Mouse (Mus musculus): ENCODE data around the gene Trim2.

The Trim2 gene

DNA sequence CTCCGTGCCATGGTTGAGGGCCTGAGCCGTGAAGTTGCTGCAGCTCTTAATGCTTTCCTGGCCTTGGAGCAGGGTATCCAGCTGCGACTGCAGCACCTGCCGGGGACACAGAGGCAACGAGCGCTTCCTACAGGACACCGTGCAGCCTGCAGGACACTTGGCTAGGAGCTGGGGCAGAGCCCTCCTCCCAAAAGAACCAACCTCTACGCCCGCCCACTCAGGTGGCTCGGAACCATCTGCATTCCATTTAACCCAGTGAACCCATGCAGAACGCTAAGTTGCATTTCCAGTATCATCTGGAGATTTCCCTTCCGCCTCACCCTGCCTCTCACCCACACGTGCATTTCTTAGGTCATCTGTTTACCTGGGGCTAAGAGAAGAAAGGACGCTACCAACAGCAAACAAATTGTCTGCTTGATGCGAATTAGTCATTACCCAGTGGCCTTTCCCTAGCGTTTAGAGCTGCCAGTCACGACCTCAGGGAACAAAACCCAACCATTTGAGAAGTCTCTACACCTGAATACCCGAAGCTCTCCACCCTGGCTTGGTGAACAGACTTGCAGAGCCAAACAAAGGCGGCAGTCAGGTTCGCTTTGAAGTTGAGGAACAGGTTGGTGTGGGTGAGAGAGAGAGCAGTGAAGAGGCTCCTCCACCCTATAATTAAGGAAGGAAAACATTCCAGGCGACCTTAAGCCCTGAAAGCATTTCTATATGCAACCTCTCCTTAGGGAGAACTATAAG lies 115.4 kb downstream of the Trim2 start:
- DNase-seq (ENCODE audit: low read depth, low spot score), result no peak

DNA sequence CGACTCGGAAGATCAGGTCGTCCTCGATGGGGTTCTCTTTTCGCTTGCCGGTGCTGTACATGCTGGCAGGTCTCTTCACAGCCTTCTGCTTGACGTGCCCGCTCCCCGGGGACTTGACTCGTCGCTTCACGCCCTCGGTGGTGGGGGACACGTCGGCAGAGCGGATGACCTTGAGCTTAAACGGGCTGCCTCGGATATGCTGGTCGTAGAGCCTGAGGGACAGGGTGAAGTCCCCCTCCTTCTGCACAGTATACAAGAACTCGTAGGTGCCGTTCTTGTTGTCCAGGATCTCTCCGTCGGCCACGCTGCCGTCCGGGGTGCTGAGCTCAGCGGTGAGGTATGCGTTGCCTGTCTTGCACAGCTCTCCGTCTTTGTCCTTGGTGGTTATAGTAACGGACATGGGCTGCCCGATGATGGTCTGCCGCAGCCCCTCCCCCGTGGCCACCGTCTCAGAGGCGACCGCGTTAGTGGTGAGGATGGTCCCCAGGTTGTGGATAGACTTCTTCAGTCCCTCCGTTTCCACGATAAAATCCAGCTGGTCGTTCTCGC lies 116.1 kb downstream of the Trim2 start:
- DNase-seq (ENCODE audit: low read depth, low spot score), result no peak

DNA sequence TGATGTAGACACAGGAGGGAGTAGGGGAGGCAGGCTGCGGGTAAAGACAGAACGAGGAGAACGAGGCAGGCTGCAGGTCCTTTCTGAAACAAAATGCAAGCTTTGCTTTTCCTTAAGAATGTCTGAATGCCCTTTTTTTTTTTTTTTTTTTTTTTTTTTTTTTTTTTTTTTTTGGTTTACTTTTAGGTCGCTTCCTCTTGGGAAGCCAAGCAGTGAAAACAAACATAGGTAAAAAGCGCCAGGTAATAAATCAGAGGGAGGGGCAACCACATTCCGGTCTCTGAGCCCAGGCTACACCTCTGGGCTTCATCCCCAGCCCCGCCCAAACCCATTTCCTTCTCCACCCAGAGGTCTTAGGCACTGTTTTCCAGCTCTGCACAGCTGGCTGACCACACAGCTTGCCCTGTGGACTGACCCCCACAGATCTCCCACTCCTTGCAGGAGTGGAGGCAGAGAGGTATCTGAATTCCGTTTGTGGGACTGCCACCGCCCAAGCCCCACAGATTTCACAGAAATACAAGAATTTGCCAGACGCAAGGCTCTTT lies 117.0 kb downstream of the Trim2 start:
- DNase-seq (ENCODE audit: low read depth, low spot score), result no peak

DNA sequence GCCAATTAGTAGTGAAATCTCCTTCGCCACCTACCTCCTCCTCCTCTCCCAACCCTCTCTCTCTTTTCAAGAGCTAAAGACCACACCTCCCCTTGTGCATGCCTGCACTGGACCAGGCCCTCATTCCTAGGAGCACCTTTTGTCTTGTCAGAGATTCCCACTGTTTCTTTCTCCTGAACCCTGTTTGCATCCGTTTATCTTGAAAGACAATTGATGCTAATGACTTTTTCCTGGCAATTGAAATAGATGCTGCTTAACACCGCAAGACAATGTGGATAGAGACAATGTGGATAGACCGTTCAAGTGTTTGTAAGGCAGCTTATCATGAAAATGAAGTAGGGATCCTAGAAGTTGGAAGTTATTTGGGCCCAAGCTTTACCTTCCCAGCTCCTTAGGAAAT lies 125.0 kb downstream of the Trim2 start:
- no peak for DNase-seq (ENCODE audit: low read depth, low spot score)

DNA sequence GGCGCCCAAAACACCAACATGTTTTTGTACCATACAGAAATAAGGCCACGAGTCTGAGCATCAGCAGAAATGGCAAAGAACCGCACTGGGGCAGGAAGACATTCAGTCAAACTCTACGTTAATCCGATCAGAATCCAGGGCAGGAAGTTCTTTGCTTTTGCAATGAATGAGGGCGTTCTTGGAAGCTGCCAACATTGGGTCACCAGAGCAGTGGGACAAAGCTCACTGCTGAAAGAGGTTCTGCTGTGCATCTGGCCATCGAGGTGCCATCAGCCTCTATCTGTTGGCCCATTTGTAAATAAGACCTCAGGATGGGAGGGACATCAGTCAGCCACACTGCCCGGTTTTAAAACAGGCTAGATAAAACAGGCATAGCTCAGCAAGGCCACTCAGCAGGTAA lies 125.6 kb downstream of the Trim2 start:
- no peak for DNase-seq (ENCODE audit: low read depth, low spot score)

DNA sequence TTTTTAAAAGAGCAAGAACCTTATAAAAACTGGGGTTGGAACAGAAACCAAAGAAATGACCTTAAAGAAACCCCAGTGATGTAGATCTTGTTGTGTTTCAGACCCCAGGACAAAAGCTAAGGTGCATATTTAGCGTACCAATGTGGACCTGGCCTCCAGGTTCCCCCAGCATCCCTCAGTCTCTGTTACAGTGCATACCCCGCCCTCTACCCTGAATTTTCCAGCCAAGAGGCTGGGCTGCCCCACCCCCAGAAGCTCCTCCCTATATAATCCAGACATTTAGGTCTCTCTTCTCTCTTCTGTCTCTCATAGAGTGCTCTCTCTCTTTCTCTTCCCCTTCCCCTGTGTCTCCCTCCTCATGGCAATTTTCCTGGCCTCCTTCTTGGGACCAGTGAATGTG lies 126.4 kb downstream of the Trim2 start:
- DNase-seq (ENCODE audit: low read depth, low spot score), result no peak

DNA sequence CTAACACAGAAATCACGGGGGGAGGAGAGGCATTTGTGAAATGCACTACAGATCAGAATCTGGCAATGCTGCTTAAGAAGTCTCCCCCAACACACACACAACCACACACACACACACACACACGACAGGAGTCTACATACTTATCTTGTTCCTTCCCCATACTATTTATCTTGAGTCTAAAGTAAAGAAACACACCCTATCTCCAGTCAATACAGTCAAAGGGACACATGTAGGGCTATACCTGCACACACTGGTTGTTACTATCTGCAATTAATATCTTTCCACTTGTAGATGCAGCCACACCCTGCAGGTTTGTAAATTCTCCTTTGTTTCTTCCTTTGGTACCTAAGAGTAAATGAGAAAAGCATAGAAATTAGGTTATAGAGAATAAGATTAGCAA lies 128.8 kb downstream of the Trim2 start:
- DNase-seq (ENCODE audit: low read depth, low spot score), result no peak

DNA sequence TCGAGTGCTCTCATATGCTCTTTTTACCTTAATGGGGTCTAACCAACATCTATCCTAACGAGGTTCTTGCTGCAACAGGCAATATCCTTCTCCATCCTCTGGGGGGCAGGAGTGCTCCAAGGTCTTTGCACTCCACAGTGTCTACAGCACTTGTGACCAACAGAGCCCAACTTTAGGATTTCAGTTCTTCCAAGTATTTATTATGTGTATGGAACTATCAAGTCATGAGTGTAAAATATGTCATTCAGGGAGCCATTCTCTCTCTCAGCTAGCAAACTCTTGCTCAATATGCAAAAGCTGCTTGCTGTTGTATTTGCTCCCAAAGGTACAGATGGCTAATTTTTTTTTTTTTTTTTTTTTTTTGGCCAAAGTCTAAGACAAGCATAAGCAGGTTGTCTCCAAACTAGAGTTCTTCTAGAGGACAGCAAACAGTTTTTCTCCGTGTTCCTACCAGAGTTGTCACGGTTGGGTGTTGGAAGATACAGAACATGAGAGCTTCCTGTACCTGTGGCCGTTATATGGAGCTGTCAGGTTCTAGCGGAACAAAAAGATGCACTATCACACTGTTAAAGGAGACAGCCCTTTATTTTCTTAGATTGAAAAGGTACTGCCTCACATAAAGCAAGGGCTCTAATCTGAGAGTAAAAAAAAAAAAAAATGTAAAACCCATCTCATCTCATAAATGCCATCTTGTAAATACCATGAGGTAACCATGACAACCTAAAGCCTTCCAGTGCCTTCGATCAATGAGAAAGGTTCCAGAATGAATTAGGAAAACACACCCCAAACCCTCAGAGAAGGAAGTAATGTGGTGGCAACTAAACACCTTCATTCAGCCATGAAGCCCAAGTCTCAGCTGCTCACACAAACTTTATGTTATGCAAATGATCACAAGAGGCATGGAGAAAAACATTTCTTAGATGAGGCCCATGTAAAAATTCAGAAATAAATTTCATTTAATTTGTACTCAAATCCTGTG lies 131.1 kb downstream of the Trim2 start:
- peak; percentile 53 for DNase-seq (ENCODE audit: low read depth, low spot score)

DNA sequence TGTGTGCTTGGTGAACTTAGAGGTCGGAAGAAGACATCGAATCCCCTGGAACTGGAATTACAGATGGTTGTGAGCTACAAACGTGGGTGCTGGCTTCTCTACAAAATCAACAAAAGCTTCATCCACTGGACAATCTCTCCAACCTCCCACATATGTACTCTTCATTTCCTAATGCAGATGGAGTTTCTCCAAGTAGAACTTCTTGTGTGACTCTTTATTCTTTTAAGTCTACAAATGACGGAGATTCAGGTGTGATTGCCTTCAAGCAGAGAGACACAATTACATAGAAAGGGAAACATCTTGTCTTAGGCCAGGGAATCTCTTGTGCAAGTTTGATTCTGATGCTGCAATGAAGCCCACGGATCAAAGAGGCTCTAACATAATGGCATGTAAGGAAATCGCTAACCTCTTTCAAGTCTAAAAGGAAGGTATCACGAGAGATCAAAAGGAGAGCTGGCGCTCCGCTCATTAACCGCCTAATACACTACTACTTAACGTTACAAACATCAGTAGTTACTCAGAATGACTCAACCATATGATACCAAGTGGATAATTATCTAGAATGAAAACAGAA lies 133.0 kb downstream of the Trim2 start, which contains the start of gene Gm6525:
TSS of gene Gm6525 (plus strand) at position 524 of the 574 bp plus-strand sequence.
- no peak for DNase-seq (ENCODE audit: low read depth, low spot score)

DNA sequence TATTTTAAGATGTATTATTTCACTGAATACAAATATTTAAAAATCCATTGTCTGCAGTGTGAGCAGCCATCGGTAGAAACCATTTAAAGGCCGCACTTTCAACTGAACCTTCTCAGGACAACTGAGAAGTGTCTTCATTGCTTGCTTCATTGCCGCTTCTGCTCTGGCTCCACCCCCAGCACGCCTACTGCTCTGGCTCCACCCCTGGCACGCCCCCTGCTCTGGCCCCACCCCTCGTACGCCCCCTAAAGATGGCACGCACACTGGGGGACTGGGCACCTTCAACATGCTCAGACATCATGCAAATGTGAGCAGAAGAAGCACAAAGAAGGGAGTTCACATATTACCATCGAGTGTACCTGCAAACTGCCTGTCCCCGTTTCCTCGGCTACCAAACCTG lies 134.3 kb downstream of the Trim2 start:
- DNase-seq (ENCODE audit: low read depth, low spot score), result no peak

DNA sequence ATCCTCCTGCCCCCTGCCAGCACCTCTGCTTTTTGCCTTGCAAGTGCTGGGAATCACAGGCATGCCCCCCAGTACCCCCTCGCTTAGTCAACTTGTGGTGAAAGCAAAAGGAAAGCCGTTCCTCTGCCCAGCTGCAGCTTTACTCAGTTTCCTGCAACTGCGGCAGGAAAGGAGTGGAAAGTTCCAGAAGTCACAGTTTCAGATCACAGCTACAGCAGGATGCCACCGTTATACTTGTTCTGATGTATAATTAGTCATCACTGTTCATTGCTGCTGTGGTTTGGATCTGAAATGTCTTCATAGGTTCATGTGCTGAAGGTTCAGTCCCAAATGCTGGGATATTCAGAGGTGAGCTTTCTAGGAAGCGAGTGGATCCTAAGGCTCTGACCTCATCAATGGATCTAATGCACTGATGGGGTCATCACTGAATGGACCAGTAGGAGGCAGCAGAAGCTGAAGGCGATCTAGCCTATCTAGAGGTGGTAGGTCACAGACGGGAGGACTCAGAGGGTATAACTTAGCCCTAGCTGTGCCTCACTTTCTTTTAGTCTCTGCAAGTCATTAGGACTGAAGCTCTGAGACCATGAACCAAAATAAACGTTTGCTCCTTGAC lies 137.2 kb downstream of the Trim2 start:
- no peak for DNase-seq (ENCODE audit: low read depth, low spot score)

DNA sequence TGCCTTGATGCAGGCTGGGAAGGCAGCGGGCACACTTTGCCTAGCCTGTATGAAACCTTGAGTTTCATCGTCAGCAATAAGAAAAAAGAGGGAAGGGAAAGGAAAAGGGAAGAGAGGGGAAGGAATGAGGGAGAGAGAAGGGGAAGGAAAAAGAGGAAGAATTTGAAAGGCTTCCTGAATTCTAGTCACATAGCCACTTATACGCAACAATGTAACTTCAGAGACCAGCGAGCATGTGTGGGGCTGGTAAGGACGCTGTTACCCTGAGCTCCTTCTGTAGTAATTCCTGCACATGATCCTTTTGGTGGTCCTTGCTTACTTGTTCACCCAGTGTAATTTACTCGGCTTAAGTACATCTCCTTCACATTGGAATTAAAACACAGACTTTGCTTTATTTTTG lies 137.7 kb downstream of the Trim2 start:
- no peak for DNase-seq (ENCODE audit: low read depth, low spot score)

DNA sequence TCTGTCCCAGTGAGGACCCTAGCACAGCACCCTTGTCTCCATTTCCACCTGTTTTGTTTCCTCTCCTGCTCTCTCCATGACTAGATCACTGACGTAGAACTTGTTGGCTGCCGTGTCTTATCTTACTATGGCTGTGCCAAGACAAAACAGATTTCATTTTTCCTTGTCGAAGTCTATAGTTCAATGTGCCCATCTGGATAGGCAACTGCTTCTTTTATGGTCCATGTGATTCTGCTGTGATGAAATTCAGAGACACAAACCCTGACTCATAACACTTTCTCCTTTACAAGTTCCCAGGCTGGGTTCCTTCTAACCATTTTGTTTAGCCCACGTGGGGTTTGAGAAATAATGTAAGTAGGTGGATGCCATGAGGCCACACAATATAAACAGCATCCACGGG lies 140.6 kb downstream of the Trim2 start:
- DNase-seq (ENCODE audit: low read depth, low spot score), result no peak

DNA sequence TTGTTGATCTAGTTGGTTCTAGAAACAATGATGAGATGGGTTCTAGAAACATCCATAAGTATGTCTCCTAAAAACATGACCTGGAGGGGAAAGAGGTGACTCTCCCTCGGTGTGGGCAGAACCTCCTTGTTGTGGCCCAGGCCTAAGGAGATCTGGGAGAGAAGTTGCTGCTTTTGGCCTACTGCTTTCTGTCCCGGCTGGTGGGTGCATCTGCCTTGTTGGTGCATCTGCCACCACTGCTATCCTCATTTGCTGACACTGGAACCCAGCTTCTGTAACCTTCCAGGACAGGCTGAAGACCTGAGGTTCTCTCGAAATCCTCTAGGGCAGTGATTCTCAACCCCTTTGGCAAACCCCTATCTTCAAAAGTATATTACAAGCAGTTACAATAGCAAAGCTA lies 141.3 kb downstream of the Trim2 start:
- DNase-seq (ENCODE audit: low read depth, low spot score), result no peak

DNA sequence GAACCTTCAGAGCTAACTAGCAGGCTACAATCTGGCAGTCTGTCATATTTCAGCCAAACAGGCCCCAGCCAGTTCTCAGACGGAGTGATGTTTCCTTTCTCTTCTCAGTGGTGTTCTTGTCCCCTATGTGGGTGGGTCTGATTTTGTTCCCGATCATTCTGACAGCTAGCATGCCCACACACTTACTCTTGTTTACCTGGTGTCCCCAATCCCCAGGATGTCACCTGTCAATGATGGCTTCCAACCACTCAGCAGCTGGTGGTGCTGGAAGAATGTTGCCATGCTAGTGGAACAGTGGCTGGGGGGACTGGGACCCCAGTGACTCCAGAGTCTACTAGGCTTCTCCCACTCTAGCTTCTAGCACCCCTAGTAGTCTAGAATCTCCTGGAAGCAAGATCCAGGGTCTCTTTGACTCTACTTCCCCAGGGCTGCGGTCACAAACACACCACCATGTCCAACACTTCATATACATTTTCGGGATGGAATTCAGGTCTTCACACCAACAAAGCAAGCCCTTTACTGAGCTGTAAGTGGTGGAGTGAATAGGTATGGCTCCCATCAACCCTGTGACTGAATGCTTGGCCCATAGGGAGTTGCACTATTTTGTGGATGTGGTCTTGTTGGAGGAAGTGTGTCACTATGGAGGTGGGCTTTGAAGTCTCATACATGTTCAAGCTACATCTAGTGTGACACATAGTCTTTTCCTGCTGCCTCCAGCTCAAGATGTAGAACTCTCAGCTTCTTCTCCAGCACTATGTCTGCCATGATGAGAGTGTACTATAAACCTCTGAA lies 148.9 kb downstream of the Trim2 start:
- DNase-seq (ENCODE audit: low read depth, low spot score), result no peak

DNA sequence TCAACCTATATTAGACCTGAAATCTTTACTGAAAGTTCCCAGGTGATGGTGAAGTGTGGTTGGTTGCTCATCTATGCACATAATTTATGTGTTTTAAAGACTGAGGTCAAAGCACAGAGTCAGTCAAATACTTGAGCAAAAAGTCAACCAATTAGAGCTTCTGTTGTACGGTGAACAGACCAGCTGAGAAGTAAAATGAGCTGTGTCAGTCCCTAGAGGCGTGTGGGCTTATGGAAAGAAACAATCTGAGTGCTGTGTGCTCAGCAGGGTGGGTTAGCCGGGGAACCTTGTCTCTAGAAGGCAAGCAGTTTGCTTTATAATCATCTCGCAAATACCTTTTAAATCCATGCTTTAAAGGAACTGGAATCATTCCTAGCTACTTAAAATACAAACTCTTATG lies 149.7 kb downstream of the Trim2 start:
- no peak for DNase-seq (ENCODE audit: low read depth, low spot score)

DNA sequence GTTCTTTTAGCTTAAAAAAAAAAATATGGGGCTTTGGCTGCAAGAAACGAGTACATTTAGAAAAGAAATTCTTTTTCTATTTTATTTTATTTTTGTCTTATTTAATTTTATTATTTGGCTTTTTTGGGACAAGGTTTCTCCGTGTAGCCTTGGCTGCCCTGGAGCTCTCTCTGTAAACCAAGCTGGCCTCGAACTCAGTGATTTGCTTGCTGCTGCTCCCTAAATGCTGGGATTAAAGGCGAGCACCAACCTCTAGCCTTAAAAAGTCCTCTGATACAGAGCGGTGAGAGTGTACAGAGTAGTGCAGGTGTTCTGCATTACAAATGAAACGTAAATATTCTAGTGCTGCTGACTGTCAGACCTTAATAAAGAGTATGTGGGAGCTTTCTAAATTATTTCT lies 150.6 kb downstream of the Trim2 start:
- no peak for DNase-seq (ENCODE audit: low read depth, low spot score)

DNA sequence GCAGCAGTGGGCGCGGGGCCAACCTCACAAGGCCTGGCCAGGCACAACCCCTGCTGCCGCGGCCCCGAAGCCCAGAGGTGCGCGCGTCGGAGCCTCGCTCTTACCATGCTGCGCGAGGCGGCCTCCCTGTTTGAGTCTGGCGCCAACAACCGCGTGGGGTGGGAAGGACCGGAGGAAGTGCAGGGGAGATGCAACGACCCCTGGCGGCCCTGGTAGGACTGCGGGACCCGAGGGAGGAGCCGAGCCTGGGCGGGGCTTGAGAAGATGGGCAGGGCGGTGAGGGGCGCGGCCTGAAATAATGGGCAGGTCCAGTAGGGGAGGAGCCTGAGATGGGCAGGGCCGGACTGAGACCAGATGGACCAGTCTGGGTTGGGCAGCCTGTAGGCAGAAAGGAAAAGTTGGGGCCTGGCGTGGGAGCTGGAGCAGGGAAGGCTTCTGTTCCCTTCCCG lies 151.1 kb downstream of the Trim2 start, which contains the start of gene Mnd1:
TSS of gene Mnd1 (minus strand) at position 229 of the 449 bp plus-strand sequence.
- peak; percentile 64 for DNase-seq (ENCODE audit: low read depth, low spot score)

DNA sequence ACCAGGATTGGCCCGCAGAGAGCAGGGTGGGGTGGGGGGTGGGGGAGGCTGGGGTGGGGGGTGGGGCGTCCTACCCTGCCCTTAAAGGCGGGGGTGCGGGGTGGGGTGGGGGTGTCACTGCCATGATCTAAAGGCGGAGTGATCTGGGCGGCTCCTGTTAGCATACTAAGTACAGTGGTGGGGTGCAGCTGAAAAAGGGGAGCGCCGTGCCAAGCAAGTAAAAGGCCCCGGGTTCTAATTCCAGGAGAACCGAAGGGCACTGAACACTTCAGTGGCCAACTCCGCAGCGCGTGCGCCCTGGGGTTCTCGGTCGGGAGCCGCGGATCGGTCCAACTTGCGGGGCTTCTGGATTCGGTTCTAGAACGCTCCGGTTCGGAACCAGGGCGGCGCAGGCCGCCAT lies 151.5 kb downstream of the Trim2 start:
- no peak for DNase-seq (ENCODE audit: low read depth, low spot score)

DNA sequence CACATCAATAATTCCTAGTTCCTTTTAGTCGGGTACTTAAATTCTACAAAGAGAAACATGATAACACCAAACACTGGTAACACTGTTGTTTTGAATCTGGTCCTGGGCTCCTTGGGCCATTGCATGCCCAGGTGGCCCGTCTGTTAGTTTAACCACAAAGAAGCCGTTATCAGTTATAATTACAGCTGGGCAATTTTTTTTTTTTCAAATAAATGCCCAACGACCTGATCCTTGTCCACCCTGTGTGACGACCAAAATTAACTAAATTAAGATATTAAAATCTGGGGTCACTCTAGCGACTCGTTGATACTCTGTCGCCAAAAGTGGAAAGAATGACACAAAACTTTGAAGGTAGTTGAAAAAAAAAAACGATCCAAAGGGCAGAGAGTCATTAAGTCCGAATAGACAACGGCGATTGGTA lies 151.9 kb downstream of the Trim2 start:
- DNase-seq (ENCODE audit: low read depth, low spot score), result no peak
